13 mouse cellular contexts compared by ENCODE assay signal in genomic region chr16:24096076-24096475, GRCm38 (mm10).
"Had no signal": no experiment of that assay in that cellular context is flagged by ENCODE, and none has a peak within 500 bp of the region (broad histone marks: within the 10 kb centered on the region; RNA-seq: fewer than 3 reads in every experiment).

No protein-coding gene starts in this region.

- ATAC-seq: midbrain, embryonic 15.5 days had no signal

- H3K27ac ChIP-seq: kidney, embryonic 15.5 days; limb, embryonic 10.5 days; lung, embryonic 15.5 days; macrophage; midbrain, embryonic 15.5 days; neural tube, embryonic 13.5 days had no signal

- H3K4me1 ChIP-seq: kidney, embryonic 15.5 days; limb, embryonic 10.5 days; lung, embryonic 15.5 days; megakaryocyte, embryonic 14.5 days; midbrain, embryonic 15.5 days; neural tube, embryonic 13.5 days had no signal

- H3K9me3 ChIP-seq: kidney, embryonic 15.5 days; limb, embryonic 10.5 days; lung, embryonic 15.5 days; midbrain, embryonic 15.5 days; neural tube, embryonic 13.5 days had no signal

- H3K36me3 ChIP-seq: kidney, embryonic 15.5 days; limb, embryonic 10.5 days; lung, embryonic 15.5 days; midbrain, embryonic 15.5 days; neural tube, embryonic 13.5 days had no signal

- DNase-seq: kidney, postnatal 14 days; lung, postnatal 14 days; retina, postnatal 1 day; thymus, postnatal 4 days had no signal

- H3K4me2 ChIP-seq: kidney, embryonic 15.5 days; liver, embryonic 11.5 days; lung, embryonic 15.5 days; midbrain, embryonic 11.5 days; midbrain, embryonic 15.5 days; neural tube, embryonic 13.5 days had no signal

- H3K27me3 ChIP-seq: kidney, embryonic 15.5 days; lung, embryonic 15.5 days; midbrain, embryonic 15.5 days; neural tube, embryonic 13.5 days had no signal

- H3K4me3 ChIP-seq: kidney, embryonic 15.5 days; limb, embryonic 10.5 days; lung, embryonic 15.5 days; megakaryocyte, embryonic 14.5 days; midbrain, embryonic 15.5 days; neural tube, embryonic 13.5 days had no signal

- H3K9ac ChIP-seq: kidney, embryonic 15.5 days; lung, embryonic 15.5 days; midbrain, embryonic 15.5 days; neural tube, embryonic 13.5 days had no signal
